Mouse (Mus musculus) layer of hippocampus, adult 9-10 months (tissue): ENCODE results near the gene Zpld1.

Source experiments
- DNase-seq: peaks from one replicate; pipeline ENCODE4 v3.0.0; 2022; ENCODE audit warnings: low spot score

The Zpld1 gene

DNA sequence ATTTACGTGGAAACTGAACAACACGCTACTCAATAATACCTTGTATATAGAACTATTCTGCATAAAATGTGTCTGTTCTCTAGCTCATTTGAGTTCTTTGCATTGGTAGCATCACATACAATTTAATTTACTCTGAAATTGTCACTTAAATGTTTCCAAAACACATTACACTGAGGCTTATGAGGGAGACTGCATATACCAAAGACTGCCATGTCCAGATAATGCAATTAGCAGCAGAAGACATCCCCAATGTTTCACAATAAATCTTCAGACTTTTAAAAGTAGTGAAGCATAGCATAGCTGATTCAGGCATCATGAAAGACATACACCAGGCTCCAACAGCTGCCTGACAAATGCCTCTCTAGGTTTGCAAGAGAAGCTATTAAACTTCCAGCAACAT lies at the start of gene Zpld1:
Zpld1 (minus strand) TSS at position 101 of the 400 bp plus-strand sequence.
- no peak for DNase-seq

DNA sequence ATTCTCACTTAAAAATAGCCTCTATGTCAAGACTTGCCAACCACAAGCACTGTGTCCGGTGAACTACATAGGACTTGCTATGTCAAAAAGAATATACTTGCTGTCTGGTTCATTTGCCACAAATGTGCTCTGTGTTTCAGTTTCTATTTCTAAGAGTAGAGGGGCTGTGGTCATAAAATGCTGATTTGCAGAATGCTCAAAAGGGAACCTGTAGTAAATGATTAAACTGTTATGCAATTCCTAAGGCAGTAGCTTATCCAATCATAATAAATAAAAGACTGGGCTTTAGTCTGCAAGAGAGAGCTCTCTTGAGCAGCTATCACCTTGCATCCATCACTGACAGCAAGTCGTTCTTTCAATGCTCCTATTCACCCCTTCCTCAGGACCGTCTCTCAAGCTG lies 47.9 kb upstream of the Zpld1 start:
- no peak for DNase-seq

DNA sequence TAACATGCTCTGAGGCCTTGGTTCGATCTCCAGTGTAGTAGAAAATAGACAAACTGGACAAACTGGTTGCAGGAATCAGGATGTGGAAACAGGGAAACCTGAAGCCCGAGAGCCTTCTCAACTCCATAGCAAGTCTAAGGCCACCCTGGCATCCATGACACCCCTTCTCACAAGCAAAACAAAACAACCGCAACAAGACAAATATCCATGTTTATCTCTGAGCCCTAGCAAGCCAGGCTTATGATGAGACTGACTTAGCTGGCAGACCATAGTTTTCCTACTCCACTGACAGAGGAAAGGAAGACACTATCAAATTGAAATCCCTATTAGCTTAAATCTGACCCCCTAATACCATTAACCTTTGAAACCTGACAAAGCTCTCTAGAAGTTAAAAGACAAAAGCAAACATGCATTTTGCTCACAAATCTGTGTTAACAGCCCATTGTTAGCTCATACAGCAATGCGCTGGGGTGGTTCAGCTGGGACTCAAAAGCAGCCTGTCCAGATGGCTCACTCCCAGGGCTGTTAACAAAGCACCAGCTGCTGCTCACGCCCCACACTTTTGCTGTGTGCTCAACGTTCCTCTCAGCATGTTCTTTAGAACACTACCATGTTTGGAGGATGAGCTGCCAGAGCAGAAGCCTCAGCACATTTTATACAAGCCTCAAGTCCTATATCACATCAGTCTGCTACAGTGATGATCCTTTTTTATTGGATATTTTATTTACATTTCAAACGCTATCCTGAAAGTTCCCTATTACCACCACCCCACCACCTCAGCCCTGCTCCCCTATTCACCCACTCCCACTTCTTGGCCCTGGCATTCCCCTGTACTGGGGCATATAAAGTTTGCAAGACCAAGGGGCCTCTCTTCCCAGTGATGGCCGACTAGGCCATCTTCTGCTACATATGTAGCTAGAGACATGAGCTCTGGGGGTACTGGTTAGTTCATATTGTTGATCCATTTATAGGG lies 24.0 kb upstream of the Zpld1 start:
- peak; percentile 71 for DNase-seq

DNA sequence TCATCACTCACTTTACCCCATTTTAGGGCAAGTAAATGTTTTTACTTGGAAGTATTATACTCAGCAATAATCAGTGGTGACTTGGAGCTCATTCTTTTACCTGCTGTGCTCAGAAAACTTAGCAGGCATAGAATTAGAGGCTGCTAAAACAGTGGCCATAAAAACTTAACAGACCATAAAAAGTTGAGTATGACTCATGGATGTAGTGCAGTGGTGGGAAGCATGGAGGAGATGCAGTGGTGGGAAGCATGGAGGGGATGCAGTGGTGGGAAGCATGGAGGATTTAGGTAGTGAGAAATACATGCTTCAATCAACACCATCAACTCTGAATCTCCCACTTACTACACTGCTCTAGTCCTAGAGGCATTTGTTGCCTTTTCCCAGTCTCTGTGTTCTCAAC lies 19.2 kb upstream of the Zpld1 start:
- no peak for DNase-seq

DNA sequence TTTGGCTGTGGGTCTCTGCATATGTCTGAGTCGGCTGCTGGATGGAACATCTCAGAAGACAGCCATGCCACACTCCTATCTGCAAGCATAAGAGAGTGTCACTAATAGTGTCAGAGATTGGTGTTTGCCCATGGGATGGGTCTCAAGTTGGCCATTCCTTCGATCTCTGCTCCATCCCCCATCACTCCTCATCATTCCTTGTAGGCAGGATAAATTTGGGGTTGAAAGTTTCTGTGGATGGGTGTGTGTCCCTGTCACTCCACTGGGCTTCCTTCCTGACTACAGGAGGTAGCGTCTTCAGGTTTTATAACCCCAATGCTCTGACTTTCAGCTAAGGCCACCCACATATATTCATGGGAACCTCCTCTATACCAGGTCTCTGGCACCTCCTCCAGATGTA lies 14.3 kb upstream of the Zpld1 start:
- DNase-seq = no peak

DNA sequence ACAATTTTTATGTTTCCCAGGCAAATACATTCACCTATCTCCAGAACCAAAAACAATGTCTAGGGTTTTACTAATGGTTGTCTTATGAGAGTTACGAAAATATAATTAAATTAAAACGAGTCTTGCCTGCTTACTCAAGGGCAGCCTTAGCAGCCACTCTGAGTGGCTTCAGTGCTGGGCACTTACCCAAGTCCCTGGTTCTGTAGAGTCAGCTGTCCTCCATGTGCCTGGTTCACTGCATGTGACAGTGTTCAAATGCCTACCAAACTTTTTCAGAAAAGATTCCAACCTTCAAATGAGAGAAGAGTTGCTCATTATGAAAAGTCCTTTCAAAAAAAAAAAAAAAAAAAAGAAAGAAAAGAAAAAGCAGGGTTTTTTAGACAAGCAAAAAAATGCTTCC lies 15.1 kb downstream of the Zpld1 start:
- no peak for DNase-seq

DNA sequence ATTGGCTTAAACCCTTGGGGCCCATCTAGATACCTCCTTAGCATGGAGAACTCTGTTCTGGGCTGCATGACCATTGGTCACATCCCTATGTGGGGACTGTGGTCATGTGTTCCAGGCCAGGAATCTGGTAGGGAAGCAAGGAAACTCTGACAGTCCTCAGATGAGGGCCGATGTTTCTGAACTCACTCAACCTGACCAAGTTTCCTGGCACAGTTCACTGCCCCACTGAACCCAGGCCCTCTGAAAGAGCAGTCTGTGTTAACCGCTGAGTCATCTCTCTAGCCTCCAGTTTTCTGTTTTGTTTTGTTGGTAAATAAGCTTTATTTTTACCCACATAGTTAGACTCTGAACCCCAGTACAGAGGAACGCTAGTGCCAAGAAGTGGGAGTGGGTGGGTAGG lies 20.3 kb downstream of the Zpld1 start:
- no peak for DNase-seq

DNA sequence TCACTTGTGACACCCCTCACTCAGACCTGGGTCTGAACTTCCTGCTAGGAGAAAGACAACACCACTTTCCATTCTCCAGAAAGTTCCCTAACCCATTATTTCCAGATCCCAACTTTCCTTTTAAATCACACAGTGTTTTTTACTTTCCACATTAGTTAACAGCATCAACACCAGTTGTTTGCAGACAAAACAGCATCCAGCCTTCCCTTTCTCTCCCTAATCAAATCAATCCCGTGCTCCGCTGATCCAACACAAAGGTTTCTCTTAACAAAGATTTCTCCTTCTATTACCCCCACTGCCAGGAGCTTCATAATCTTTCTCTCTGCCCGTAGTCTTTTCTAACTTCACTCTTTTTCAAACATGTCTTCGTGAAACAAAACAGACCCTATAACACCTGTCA lies 32.5 kb downstream of the Zpld1 start:
- DNase-seq = no peak

DNA sequence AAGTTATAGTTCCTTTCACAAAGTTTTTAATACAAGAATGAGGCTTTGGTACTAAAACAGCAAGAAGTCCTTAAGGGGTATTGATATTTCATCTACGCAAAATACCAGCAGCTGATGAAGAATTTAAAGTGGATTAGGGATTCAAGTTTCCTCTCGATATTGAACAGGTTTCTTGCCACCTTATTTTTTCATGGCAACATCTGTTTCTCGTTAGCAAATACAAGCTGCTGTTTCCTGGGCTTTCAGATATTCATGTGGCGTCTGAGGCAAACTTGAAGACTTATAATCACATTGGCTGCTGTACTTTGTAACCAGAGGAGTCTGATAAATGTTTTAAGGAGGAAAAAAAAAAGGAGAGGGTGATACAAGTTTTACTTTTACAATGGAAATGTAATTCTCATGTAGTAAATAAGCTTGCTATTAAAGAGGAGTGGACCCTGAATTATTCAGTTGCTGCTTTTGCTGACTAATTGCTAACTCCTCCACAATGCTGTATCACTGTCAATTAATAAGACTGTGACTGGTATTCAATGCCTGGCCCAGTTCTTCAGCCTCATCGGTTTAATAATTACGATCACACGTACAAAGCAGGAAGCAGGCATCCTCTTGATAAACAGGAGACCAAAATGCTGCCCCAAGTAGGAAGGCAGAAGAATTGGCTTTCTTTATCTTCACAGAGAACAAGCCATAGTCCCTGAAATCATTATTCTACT lies 36.8 kb downstream of the Zpld1 start:
- no peak for DNase-seq

DNA sequence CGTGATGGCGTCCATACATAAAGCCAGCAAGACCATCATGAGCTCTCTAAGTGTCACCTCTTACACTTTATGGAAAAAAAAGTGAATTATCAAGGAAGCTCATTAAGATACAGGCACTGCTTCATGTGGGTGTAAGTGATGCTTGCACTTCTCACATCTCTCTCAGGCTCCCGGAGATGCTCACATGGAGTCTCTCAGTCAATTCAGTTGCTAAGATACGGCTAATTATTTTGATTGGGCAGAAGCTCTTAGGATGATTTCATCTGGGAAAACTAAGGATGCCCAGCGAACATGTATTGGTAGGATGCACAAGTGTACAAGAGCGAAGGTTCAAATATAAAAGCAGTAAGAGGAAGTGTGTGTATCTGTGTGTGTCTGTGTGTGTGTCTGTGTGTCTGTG lies 38.1 kb downstream of the Zpld1 start:
- peak; percentile 41 for DNase-seq

DNA sequence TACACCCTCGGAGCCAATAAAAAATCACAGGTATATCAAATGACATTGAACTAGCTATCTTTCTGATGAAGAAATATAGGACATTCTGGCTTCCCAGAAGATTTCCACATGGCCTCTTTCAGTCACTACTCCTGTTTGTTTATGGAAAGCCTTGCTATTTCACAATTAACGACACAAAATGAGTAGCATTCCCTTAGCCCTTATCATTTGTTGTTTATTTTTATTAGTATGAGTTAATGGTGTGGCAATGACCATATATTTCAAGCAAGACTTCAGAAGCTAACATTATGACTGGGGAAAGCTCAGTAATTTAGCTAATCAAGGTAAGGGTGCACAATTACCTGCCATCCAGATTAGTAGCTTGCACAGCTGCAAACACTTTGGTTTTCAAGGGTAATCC lies 56.8 kb downstream of the Zpld1 start:
- DNase-seq = no peak

DNA sequence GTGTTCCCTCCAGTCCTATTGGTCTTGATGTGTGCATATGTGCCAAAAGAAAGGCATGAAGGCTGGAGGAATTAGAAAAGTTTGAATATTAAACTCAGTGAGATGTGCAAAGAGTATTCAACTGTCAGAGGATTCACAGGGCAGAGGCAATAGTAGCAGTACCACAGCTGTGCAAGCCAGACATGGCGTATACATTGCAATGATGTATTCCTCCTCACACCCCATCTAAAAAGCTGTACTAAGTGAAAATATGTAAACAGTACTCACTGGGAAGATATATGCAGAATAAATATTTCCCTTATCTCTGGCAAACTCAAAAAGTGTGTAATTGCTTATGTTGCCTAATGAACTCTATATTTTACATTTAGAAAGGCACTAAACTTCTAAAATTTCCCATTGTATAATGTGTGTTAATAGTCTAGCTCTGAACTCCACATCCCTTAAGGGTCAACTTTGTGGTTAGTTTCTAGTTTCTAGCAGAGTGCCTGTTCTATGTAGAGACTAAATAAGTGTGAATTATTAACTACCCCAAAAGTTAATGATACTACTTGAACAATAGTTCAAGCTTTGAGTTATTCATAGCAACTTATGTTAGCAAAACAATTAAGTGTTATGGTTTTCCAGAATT lies 68.7 kb downstream of the Zpld1 start:
- no peak for DNase-seq

DNA sequence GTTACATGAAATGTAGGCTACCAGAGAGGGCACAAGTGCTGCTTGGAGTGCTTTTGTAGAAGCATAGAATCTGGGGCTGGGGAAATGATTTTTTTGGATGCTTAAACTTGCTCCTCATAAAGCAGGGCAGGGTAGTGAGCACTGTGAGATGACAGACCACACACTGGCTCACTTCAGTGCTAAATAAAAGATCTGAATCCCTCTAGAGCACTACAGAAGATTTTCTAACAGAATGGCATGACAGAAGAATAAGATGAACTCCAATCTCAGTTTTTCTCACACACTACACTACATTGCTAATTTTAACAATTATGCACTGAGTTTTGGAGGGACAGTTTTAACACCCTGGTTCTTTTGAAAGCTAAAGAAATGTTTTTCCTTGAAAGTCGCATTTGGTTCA lies 93.8 kb downstream of the Zpld1 start:
- no peak for DNase-seq

DNA sequence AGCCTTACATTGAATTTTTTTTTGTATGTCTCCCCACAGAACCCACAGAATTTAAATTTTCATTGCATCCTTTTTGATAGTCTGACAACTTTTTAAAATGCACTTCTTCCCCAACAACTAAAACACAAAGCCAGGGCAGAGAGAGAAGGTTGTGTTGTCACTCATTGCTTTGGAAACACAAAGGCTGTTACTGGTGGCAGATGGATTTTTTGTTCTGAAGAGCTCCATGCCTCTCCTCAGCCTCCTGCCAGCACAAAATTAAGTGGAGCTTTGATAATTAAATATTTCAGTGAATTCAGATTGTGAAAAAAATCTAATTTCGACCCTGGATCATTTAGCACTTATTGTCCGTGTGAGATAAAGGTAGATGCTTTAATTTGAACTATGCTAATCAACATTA lies 107.4 kb downstream of the Zpld1 start:
- DNase-seq = no peak

DNA sequence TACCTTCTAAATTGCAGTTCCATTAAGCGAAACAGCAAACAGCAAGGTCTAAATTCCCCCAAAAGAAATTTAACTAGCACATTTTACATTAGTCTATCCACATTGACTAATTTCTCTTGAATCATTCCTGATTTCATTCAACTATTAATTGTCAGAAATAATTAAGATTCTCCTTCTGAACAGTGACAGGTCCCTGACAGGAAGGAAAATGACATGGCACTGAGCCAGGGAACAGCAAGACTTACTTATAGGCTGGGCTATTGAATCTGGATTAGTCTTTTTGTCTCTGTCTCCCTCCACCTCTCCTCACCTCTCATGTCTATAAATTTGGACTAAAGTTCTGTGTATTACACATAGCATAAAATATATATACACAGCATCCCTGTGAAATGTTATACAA lies 112.4 kb downstream of the Zpld1 start:
- DNase-seq = no peak
